Mouse (Mus musculus) lung, embryonic 16.5 days (tissue): ENCODE measurements around the gene Lrrc75a. TPM values are rescaled to one million over a fixed set of nuclear protein-coding genes. Genes with fewer than 3 reads are reported as not detected.

Experiments
- ATAC-seq: fragments of 200-750 bp; cut with Nextera tagmentation; 2 replicates; pipeline ENCODE4 v1.8.0; 2017; ENCODE audit warnings: low read depth, mild to moderate bottlenecking, moderate library complexity
- H3K27ac ChIP-seq: fragments of 300-500 bp; sonication (generic); 2 replicates; pipeline ENCODE4 v1.5.1; 2014; ENCODE audit warnings: mild to moderate bottlenecking, control low read depth, low read length
- H3K27me3 ChIP-seq: fragments of 300-500 bp; sonication (generic); 2 replicates; pipeline ENCODE4 v1.6.1; 2014; ENCODE audit warnings: low read depth, low read length, mixed read lengths; ENCODE audit not compliant: control insufficient read depth, insufficient read depth
- H3K36me3 ChIP-seq: fragments of 300-500 bp; sonication (generic); 2 replicates; pipeline ENCODE4 v1.6.1; 2014; ENCODE audit warnings: low read length; ENCODE audit not compliant: control insufficient read depth, insufficient read depth
- H3K4me1 ChIP-seq: fragments of 300-500 bp; sonication (generic); replicated peaks from 2 replicates; pipeline ENCODE4 v1.6.1; 2014; ENCODE audit warnings: low read length, mixed read lengths; ENCODE audit not compliant: control insufficient read depth, insufficient read depth
- H3K4me2 ChIP-seq: fragments of 300-500 bp; sonication (generic); 2 replicates; pipeline ENCODE4 v1.6.1; 2014; ENCODE audit warnings: low read depth, low read length, control low read depth
- H3K4me3 ChIP-seq: fragments of 300-500 bp; sonication (generic); 2 replicates; pipeline ENCODE4 v1.5.1; 2014; ENCODE audit warnings: mild to moderate bottlenecking, low read length, control low read depth
- H3K9ac ChIP-seq: fragments of 300-500 bp; sonication (generic); 2 replicates; pipeline ENCODE4 v1.6.1; 2014; ENCODE audit warnings: low read length, control low read depth
- H3K9me3 ChIP-seq: fragments of 300-500 bp; sonication (generic); 2 replicates; pipeline ENCODE4 v1.6.1; 2016; ENCODE audit warnings: low read length; ENCODE audit not compliant: control insufficient read depth
- WGBS: fragments of 180-500 bp; shearing (Covaris S2); extraction: QIAGEN DNeasy Blood & Tissue Kit; methylation state at CpG from one replicate; pipeline ENCODE4 v1.1.7; 2014; 5-methylcytosine and 5-hydroxymethylcytosine counted together
- polyA plus RNA-seq: library from polyadenylated mRNA; unstranded; fragments of >200 nt; fragmentation: Nextera tagmentation; extraction: Ambion mirVana; gene quantifications from 2 replicates; pipeline ENCODE4 v1.2.1, GENCODE M21; 2015

Lrrc75a gene
- polyA plus RNA-seq, 1 experiment from 2014 or later: 11.8 TPM

DNA sequence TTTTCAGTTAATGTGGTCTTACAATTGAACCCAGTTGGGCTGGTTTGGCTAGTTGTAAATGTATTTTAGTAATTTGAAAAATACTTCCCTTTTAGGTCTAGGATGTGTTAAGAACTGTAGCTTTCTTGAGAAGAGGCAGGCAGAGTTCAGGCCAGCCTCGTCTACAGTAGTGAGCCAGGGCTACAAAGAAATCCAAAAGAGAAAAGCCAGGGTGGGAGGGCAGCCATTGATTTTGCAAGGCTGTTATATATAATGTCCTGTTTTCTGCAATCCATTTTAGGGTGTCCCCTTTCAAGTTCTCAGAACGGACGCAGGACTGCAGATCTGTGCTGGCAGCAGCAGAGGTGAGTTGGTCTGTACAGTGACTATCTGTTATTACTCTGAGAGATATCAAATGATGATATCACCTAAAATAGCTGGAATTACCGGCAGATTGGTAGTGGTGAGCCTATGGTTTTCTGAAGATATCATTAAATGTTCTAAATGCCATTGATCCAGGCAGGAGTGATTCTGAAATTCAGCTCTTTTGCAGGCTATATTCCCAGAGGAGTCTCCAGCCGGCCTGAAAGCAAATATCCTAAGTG is 44.1 kb downstream of the Lrrc75a start:
- Histone ChIP-seq H3K36me3 (peaks cover 33% of the 10 kb centered on the region), H3K9me3 (no peaks in the 10 kb centered on the region), H3K9ac (peak overlapping the region; percentile 90), H3K4me3 (peak overlapping the region; percentile 81), H3K4me2 (peak overlapping the region; percentile 72), H3K27me3 (no peaks in the 10 kb centered on the region), H3K4me1 (peaks cover 30% of the 10 kb centered on the region), H3K27ac (peak overlapping the region; percentile 94)
- WGBS: 14% methylated on average over 5 of the region's 5 CpGs
- no peak for ATAC-seq

DNA sequence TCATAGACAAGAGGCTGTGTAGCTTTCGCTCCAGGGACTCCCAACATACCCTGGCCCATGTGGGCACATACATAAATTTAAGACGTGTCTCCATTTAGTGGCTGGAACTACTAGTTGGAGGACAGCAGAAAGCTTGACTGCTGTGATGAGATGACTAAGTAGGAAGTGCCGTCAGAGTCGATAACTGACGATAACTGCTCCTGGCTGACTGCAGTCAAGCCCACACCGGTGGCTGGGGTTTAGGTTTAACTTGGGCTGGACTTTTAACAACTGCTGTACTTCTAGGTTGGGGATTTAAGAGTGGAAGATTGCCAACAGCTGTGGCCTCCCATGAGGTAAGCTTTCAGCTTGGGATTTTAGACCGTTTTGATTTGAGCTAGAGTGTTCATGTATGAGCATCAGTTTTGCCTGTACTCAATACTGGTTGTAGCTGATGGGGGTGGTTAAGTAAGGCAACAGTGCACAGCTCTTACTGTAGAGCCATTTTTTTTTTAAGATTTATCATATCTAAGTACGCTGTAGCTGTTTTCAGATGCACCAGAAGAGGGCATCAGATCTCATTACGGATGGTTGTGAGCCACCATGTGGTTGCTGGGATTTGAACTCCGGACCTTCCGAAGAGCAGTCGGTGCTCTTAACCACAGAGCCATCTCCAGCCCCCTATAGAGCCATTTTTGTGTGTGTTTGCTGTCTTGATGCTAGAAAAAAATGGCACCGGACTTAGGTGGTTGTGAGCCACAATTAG is 44.8 kb downstream of the Lrrc75a start:
- H3K36me3 ChIP-seq: peaks cover 33% of the 10 kb centered on the region
- peak overlapping the region; percentile 72 for H3K4me2 ChIP-seq
- H3K27ac ChIP-seq: peak overlapping the region; percentile 94
- H3K4me3 ChIP-seq: peak overlapping the region; percentile 81
- H3K27me3 ChIP-seq: no peaks in the 10 kb centered on the region
- H3K9me3 ChIP-seq: no peaks in the 10 kb centered on the region
- peak overlapping the region; percentile 90 for H3K9ac ChIP-seq
- WGBS: under 1% methylated on average over 13 of the region's 13 CpGs
- peaks cover 34% of the 10 kb centered on the region for H3K4me1 ChIP-seq
- ATAC-seq: peak; percentile 3; the same call in 1 of the 2 replicates

DNA sequence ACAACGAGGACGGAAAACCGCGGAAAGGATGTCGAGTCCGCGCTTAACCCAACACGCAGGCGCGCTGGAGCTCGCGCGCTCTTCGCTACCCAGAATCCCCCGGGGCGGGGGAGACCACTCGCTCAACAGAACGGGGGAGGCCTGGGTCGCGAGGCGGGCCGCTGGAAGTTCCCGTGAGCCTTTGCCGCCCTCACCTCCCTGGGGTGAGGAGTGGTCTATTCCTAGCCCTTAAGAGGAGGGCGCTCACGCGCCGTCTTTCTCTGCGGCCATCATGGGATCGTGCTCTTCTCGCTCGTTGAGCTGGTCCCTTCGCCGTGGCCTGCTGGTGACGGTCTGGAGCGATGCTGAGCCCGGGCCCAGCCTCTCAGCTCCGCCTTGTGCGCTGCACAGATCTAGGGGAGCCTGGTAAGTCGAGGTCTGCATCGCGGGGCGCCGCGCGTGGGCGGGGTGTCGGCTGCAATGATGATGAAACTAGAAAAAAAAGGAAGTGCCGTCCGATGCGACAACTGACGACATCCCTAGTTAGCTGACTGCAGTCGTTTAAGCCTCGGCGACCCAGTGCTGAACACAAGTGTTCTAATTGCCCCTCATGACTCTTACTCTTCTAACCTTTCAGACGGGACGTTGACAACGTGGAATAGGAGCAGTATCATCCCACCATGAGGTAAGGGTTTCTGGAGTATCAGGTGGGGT is 45.6 kb downstream of the Lrrc75a start:
- H3K9me3 ChIP-seq: no peaks in the 10 kb centered on the region
- peak overlapping the region; percentile 90 for H3K9ac ChIP-seq
- ATAC-seq: peak; percentile 95

DNA sequence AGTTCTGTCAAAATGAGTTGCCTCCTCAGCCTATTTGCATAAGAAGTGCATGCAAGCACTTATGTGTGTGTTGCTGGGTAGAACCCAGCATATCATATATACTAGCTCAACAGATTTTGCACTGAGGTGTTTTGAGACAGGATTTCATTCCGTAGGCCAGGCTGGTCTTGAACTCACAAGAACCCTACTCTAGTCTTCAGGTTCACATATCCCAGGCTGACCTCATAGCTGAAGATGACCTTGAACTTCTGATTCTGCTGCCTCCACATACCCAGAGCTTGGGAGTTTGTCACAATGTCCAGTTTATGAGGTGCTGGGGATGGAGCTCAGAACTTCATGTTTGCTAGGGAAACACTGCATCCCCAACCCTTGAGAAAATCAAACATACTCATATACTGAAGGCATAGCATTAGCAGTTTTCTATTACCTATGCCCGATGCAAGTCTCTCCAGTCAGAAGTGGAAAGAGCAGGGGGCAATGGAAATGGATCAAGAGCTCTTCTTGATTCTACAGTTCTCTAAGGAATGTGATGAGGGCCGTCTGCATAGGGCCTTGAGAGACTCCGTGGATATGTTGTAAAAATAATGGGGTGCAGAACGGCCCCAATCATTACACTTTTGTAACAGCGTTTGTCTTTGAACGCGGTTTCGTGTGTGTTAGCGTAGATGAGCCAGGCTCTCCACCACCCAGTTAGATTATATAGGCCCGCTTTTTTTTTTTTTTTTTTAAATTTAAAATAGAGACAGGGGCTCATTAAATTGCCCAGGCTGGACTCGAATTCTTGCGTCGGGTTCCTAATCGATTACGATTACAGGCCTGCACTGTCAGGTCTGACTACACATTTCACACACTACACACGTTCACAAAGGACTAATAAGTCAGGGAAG is 46.3 kb downstream of the Lrrc75a start:
- ATAC-seq: peak; percentile 2; the same call in 1 of the 2 replicates
- H3K4me3 ChIP-seq: peak overlapping the region; percentile 81
- H3K4me2 ChIP-seq: peak overlapping the region; percentile 67
- H3K9me3 ChIP-seq: no peaks in the 10 kb centered on the region
- H3K36me3 ChIP-seq: peaks cover 26% of the 10 kb centered on the region
- peak overlapping the region; percentile 75 for H3K9ac ChIP-seq
- H3K27ac ChIP-seq: peak overlapping the region; percentile 85
- WGBS: 8% methylated on average over 17 of the region's 17 CpGs
- peaks cover 38% of the 10 kb centered on the region for H3K4me1 ChIP-seq
- no peaks in the 10 kb centered on the region for H3K27me3 ChIP-seq

More for the DNA sequence above, 45.6 kb downstream of the Lrrc75a start:
- under 1% methylated on average over 58 of the region's 58 CpGs for WGBS
- H3K36me3 ChIP-seq: peaks cover 33% of the 10 kb centered on the region
- H3K27ac ChIP-seq: peak overlapping the region; percentile 94
- peak overlapping the region; percentile 72 for H3K4me2 ChIP-seq
- H3K4me1 ChIP-seq: peaks cover 38% of the 10 kb centered on the region
- H3K4me3 ChIP-seq: peak overlapping the region; percentile 81
- H3K27me3 ChIP-seq: no peaks in the 10 kb centered on the region

DNA sequence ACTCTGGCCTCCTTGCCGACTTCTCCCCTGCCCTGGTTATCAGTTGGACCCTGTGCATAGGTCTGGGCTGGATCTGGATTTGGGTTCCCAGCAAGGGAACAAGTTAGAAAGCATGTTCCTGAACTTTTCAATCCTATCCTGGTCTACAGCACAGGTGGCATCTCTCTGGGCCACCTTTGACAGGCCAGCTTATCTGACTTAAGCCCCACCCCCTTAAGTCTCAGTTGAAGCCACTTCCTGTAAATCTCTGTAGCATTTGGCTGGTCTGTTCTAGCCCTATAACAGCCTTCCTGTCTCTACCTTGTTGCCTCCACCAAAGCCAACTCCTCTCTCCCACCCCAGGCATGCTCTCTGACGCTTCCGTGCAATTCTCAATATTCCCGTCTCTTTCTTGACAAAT is 49.8 kb downstream of the Lrrc75a start:
- no peak overlapping the region for H3K4me3 ChIP-seq
- H3K9me3 ChIP-seq: no peaks in the 10 kb centered on the region
- H3K4me1 ChIP-seq: peaks cover 15% of the 10 kb centered on the region
- no peaks in the 10 kb centered on the region for H3K27me3 ChIP-seq
- 47% methylated on average over 4 of the region's 4 CpGs for WGBS
- ATAC-seq: no peak
- H3K36me3 ChIP-seq: no peaks in the 10 kb centered on the region
- H3K9ac ChIP-seq: peak overlapping the region; percentile 34; the same call in 1 of the 2 replicates
- H3K4me2 ChIP-seq: no peak overlapping the region
- H3K27ac ChIP-seq: no peak overlapping the region

DNA sequence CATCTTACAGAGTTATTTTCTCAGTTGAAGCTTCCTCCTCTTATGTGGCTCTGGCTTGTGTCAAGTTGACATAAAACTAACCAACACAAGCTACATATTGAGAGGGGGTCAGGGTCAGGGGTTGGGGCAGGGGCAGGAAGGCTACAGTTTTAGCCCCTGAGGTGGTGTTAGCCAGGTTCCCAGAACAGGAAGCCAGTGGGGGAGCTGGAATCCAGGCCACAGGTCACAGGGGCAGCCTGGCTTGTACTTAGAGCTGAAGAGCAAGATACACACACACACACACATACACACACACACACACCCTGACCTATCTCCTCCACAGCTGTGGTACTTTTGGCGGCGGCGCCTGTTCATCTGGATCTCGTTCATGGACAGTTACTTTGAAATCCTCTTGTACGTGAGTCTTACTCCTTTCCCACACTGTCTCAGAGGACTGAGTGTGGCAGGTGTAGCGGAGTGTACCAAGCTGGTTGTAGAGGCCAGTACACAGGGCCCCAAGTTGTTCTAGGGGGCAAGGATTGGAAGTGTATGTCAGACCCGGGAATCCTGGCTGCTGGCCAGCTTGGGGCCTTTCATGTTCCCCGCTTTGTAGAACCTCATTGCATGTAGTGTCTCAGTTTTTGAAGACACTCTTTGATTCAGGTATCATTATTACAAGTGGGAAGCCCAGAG is 56.3 kb downstream of the Lrrc75a start:
- Histone ChIP-seq H3K9ac (no peak overlapping the region), H3K36me3 (no peaks in the 10 kb centered on the region), H3K27ac (no peak overlapping the region), H3K9me3 (no peaks in the 10 kb centered on the region), H3K4me1 (no peaks in the 10 kb centered on the region), H3K4me3 (no peak overlapping the region), H3K4me2 (no peak overlapping the region), H3K27me3 (no peaks in the 10 kb centered on the region)
- 54% methylated on average over 8 of the region's 8 CpGs for whole genome bisulfite sequencing
- ATAC-seq: peak; percentile 57

DNA sequence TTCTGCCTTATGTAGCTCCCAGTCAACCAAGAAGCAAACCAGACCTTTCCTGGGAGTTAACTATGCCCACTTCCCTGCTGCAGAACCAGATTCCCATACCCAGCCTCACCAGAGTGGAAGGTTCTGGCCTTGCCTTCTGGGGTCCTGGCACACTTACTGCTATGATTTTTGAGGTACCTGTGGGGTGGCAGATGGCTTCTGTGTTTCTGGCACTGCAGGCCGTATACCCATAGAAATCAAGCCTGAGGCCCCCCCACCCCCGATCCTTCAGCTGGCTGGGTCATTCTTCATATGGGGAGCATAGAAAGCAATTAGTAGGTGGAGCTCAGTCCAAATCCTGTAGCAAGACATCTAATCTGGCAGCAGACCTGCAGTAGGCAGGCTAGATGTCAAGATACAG is 57.3 kb downstream of the Lrrc75a start:
- Histone ChIP-seq H3K27ac (no peak overlapping the region), H3K9ac (no peak overlapping the region)
- no peak for ATAC-seq

DNA sequence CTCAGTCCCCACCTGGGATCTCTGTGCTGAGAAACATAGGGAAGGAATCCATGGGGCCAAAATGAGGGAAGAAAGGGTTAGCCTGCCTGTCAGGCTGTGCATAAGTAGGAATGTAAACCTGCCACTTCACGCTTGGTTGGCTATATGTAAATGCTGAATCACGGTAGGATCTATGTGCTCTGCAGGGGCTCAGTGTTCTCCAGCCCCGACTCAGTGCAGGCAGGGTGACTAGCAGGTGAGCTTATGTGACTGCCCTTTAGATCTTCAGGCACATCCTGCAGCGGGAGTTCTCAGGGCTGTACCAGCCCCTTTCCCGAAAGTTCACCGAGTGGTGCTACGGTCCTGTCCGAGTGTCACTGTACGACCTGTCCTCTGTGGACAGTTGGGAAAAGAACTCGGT is 58.9 kb downstream of the Lrrc75a start:
- Histone ChIP-seq H3K4me2 (no peak overlapping the region), H3K27ac (no peak overlapping the region), H3K36me3 (no peaks in the 10 kb centered on the region), H3K27me3 (no peaks in the 10 kb centered on the region), H3K9me3 (no peaks in the 10 kb centered on the region), H3K4me3 (no peak overlapping the region), H3K9ac (no peak overlapping the region), H3K4me1 (no peaks in the 10 kb centered on the region; the same call in 1 of the 2 replicates)
- 76% methylated on average over 10 of the region's 10 CpGs for WGBS
- no peak for ATAC-seq

More for the DNA sequence above, 57.3 kb downstream of the Lrrc75a start:
- Histone ChIP-seq H3K27me3 (no peaks in the 10 kb centered on the region), H3K4me2 (no peak overlapping the region), H3K4me3 (no peak overlapping the region), H3K4me1 (no peaks in the 10 kb centered on the region), H3K9me3 (no peaks in the 10 kb centered on the region), H3K36me3 (no peaks in the 10 kb centered on the region)
- WGBS: 82% methylated on average over 2 of the region's 2 CpGs
